Mouse (Mus musculus): ENCODE results near the gene Rbfox3.

- TF ChIP-seq CTCF (IDR thresholded peaks at IDR 0.05; ENCODE audit: extremely low read depth, insufficient read depth, insufficient read length, insufficient replicate concordance) (no peak), POLR2A (IDR thresholded peaks at IDR 0.05; ENCODE audit: low read depth, low read length) (no peak)
Measured at GRCm38 (mm10) chr11:118792916-118793638, 118.3 kb downstream of the Rbfox3 start.
